Mouse (Mus musculus) spleen, adult 2 months (tissue): Measurements from ENCODE around the gene Tmem100.

Source experiments
- CTCF ChIP-seq: fragments of 200-500 bp; IDR thresholded peaks from 2 replicates; pipeline ENCODE4 v1.5.1; 2011; ENCODE audit warnings: mild to moderate bottlenecking, inconsistent platforms; ENCODE audit not compliant: insufficient read depth, insufficient read length, insufficient replicate concordance; ENCODE audit errors: extremely low read depth
- POLR2A ChIP-seq: fragments of 200-500 bp; IDR thresholded peaks from 2 replicates; pipeline ENCODE4 v1.6.1; 2011; ENCODE audit warnings: low read depth, low read length, inconsistent platforms

- no peak for TF ChIP-seq CTCF
- TF ChIP-seq POLR2A, result no peak
These were observed 27.2 kb upstream of the Tmem100 start for GRCm38 (mm10) chr11:90002987-90003348.
